Mouse (Mus musculus) heart, postnatal 0 days (tissue): Measurements from ENCODE around the gene Hcfc2. TPM values are rescaled to one million over a fixed set of nuclear protein-coding genes. Genes with fewer than 3 reads are reported as not detected.

Experiments
- ATAC-seq: fragments of 200-750 bp; cut with Nextera tagmentation; 2 replicates; pipeline ENCODE4 v1.8.0; 2017; ENCODE audit warnings: low read depth, moderate number of reproducible peaks, moderate library complexity; ENCODE audit not compliant: insufficient read depth
- DNase-seq: peaks from one replicate; pipeline ENCODE4 v3.0.0-alpha.2; 2016; ENCODE audit warnings: low spot score
- H3K27ac ChIP-seq: fragments of 300-500 bp; sonication (generic); 2 replicates; pipeline ENCODE4 v1.5.1; 2014; ENCODE audit warnings: low read depth, mild to moderate bottlenecking
- H3K27me3 ChIP-seq: fragments of 300-500 bp; sonication (generic); 2 replicates; pipeline ENCODE4 v1.6.1; 2014; ENCODE audit warnings: low read length, mixed read lengths; ENCODE audit not compliant: control insufficient read depth, insufficient read depth
- H3K36me3 ChIP-seq: fragments of 300-500 bp; sonication (generic); replicated peaks from 2 replicates; pipeline ENCODE4 v1.6.1; 2014; ENCODE audit warnings: low read length, mixed read lengths; ENCODE audit not compliant: control insufficient read depth, insufficient read depth
- H3K4me1 ChIP-seq: fragments of 300-500 bp; sonication (generic); 2 replicates; pipeline ENCODE4 v1.6.1; 2014; ENCODE audit warnings: antibody characterized with exemption; ENCODE audit not compliant: control insufficient read depth, insufficient read depth
- H3K4me2 ChIP-seq: fragments of 300-500 bp; sonication (generic); 2 replicates; pipeline ENCODE4 v1.6.1; 2014; ENCODE audit warnings: low read depth, mild to moderate bottlenecking, low read length, moderate library complexity
- H3K4me3 ChIP-seq: fragments of 300-500 bp; sonication (generic); 2 replicates; pipeline ENCODE4 v1.5.1; 2014; ENCODE audit warnings: low read depth, low read length
- H3K9ac ChIP-seq: fragments of 300-500 bp; sonication (generic); replicated peaks from 2 replicates; pipeline ENCODE4 v1.6.1; 2014; ENCODE audit warnings: low read depth, low read length, mixed read lengths
- H3K9me3 ChIP-seq: fragments of 300-500 bp; sonication (generic); replicated peaks from 2 replicates; pipeline ENCODE4 v1.6.1; 2016; ENCODE audit warnings: low read length; ENCODE audit not compliant: control insufficient read depth
- CTCF ChIP-seq: IDR thresholded peaks from 2 replicates; pipeline ENCODE4 v1.5.1; 2016; ENCODE audit warnings: antibody characterized with exemption, control low read depth, low read depth
- EP300 ChIP-seq: IDR thresholded peaks from 2 replicates; pipeline ENCODE4 v1.6.1; 2016; ENCODE audit warnings: antibody characterized with exemption, low read depth
- WGBS: fragments of 180-500 bp; shearing (Covaris S2); extraction: QIAGEN DNeasy Blood & Tissue Kit; methylation state at CpG from one replicate; pipeline ENCODE4 v1.1.7; 2014; 5-methylcytosine and 5-hydroxymethylcytosine counted together
- polyA plus RNA-seq: library from polyadenylated mRNA; unstranded; fragments of >200 nt; fragmentation: Nextera tagmentation; extraction: Ambion mirVana; gene quantifications from 2 replicates; pipeline ENCODE4 v1.2.1, GENCODE M21; 2015
- total RNA-seq: library from RNA; depleted of rRNA; stranded (reverse); fragments of >200 nt; gene quantifications from 2 replicates; pipeline ENCODE4 v1.2.3, GENCODE M21; 2014; ENCODE audit warnings: low replicate concordance

Gene Hcfc2
- total and polyA plus RNA-seq, 2 experiments from 2014 or later = 30.5 to 34.3 TPM

DNA sequence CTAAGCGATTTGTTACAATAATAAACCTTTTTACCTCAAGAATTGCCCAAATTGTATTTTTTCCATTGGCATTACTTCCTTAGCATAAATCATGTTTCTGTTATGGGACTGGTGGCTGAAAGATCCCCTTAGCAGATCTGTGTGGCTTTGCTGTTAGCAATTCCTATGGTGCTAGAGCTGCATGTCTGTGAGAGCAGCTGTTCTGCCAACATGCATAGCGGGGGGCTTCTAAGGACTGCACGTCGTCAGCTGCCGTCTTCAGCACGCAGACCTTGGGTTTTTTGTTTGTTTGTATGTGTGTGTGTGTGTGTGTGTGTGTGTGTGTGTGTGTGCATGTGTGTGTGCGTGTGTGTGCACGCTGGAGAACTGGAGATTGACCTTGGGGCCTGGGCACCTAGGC, 45.4 kb downstream of the Hcfc2 start:
- WGBS = 85% methylated on average over 8 of the region's 8 CpGs
- TF ChIP-seq CTCF (no peak), EP300 (no peak)
- H3K4me1 ChIP-seq = no peaks in the 10 kb centered on the region
- no peak overlapping the region for H3K4me3 ChIP-seq
- ATAC-seq (no peak), DNase-seq (no peak)
- no peak overlapping the region for H3K27ac ChIP-seq
- H3K9me3 ChIP-seq = no peaks in the 10 kb centered on the region
- H3K4me2 ChIP-seq = no peak overlapping the region
- no peaks in the 10 kb centered on the region for H3K27me3 ChIP-seq
- peaks cover 59% of the 10 kb centered on the region for H3K36me3 ChIP-seq
- no peak overlapping the region for H3K9ac ChIP-seq

GRCm38 (mm10) chr10:82741876-82742275, 45.9 kb downstream of the Hcfc2 start:
- H3K27ac ChIP-seq = no peak overlapping the region
- DNase-seq (no peak), ATAC-seq (no peak)
- peaks cover 64% of the 10 kb centered on the region for H3K36me3 ChIP-seq
- H3K4me2 ChIP-seq = no peak overlapping the region
- 90% methylated on average over 4 of the region's 4 CpGs for WGBS
- H3K4me3 ChIP-seq = no peak overlapping the region
- no peaks in the 10 kb centered on the region for H3K27me3 ChIP-seq
- TF ChIP-seq EP300 (no peak), CTCF (no peak)
- H3K4me1 ChIP-seq = no peaks in the 10 kb centered on the region
- no peak overlapping the region for H3K9ac ChIP-seq
- no peaks in the 10 kb centered on the region for H3K9me3 ChIP-seq

DNA sequence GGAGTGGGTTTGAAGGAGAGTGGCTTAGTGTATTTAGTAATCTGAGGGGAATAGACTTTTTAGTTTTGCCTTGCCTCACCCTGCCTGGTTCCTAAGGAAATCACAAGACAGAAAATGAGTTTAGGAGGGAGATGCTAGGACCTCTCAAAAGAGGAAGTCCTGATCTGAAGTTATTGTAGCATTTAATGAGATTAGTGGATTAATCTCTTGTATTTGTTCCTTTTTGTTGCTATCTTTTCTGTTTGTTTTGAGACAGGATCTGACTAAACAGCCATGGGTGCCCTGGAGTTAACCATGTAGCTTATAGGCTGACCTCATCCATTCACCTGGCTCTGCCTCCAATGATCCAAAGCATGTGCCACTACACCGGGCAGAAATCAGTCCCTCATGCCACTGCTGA, 46.6 kb downstream of the Hcfc2 start:
- H3K36me3 ChIP-seq = peaks cover 71% of the 10 kb centered on the region
- H3K27me3 ChIP-seq = no peaks in the 10 kb centered on the region
- no peaks in the 10 kb centered on the region for H3K9me3 ChIP-seq
- no peak for ATAC-seq
- H3K4me3 ChIP-seq = no peak overlapping the region
- TF ChIP-seq EP300 = no peak
- DNase-seq = no peak
- 72% methylated on average over 1 of the region's 1 CpGs for WGBS
- no peak overlapping the region for H3K27ac ChIP-seq
- no peak overlapping the region for H3K9ac ChIP-seq
- H3K4me1 ChIP-seq = no peaks in the 10 kb centered on the region
- H3K4me2 ChIP-seq = no peak overlapping the region

DNA sequence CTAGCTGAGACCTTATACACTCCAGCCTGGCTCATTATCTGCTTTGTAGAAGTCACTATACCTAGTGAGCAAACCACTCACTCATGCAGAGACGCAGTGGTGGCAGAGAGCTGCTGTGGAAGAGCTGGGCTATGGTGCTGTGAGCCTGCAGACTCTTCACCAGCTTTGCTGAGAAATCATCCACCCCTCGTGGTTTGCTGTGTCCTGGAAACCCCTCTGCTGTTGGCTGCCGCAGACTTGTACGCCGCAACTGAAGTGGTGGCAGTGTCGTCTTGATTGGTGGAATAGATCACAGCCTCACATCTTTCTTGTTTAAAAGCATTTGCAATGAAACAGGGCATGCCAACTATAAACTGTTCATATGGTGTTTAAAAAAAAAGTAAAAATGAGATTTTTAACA, 48.3 kb downstream of the Hcfc2 start:
- 86% methylated on average over 6 of the region's 6 CpGs for WGBS
- no peaks in the 10 kb centered on the region for H3K27me3 ChIP-seq
- no peak overlapping the region for H3K9ac ChIP-seq

GRCm38 (mm10) chr10:82745301-82745700, 49.3 kb downstream of the Hcfc2 start:
- H3K27me3 ChIP-seq = no peaks in the 10 kb centered on the region
- H3K36me3 ChIP-seq = peaks cover 70% of the 10 kb centered on the region
- no peak overlapping the region for H3K4me2 ChIP-seq
- DNase-seq (no peak), ATAC-seq (no peak)
- WGBS = 89% methylated on average over 5 of the region's 5 CpGs
- H3K9me3 ChIP-seq = no peaks in the 10 kb centered on the region
- H3K9ac ChIP-seq = no peak overlapping the region
- no peaks in the 10 kb centered on the region for H3K4me1 ChIP-seq
- TF ChIP-seq CTCF (no peak), EP300 (no peak)
- H3K27ac ChIP-seq = no peak overlapping the region
- H3K4me3 ChIP-seq = no peak overlapping the region

More for the DNA sequence above, 48.3 kb downstream of the Hcfc2 start:
- no peak overlapping the region for H3K27ac ChIP-seq
- no peaks in the 10 kb centered on the region for H3K4me1 ChIP-seq
- no peaks in the 10 kb centered on the region for H3K9me3 ChIP-seq
- no peak for ATAC-seq
- no peak overlapping the region for H3K4me3 ChIP-seq
- TF ChIP-seq EP300 (no peak), CTCF (no peak)
- no peak overlapping the region for H3K4me2 ChIP-seq
- DNase-seq = no peak
- H3K36me3 ChIP-seq = peaks cover 74% of the 10 kb centered on the region

- no peak overlapping the region for H3K27ac ChIP-seq
- no peak overlapping the region for H3K4me3 ChIP-seq
- no peaks in the 10 kb centered on the region for H3K27me3 ChIP-seq
- DNase-seq = no peak
- no peak for TF ChIP-seq CTCF
- H3K36me3 ChIP-seq = peaks cover 74% of the 10 kb centered on the region
- no peaks in the 10 kb centered on the region for H3K4me1 ChIP-seq
- no peaks in the 10 kb centered on the region for H3K9me3 ChIP-seq
- H3K9ac ChIP-seq = no peak overlapping the region
- 81% methylated on average over 15 of the region's 15 CpGs for WGBS
- no peak for ATAC-seq
- no peak overlapping the region for H3K4me2 ChIP-seq
Measured at GRCm38 (mm10) chr10:82746988-82747850, 51.3 kb downstream of the Hcfc2 start.
